Mouse (Mus musculus) liver, postnatal 0 days (tissue): ENCODE measurements around the gene Smco4. TPM values are rescaled to one million over a fixed set of nuclear protein-coding genes. Genes with fewer than 3 reads are reported as not detected.

Experiments
- ATAC-seq: fragments of 200-750 bp; cut with Nextera tagmentation; 2 replicates; pipeline ENCODE4 v1.8.0; 2017; ENCODE audit warnings: mild to moderate bottlenecking, moderate library complexity
- DNase-seq: peaks from one replicate; pipeline ENCODE4 v3.0.0-alpha.2; 2016
- H3K27ac ChIP-seq: fragments of 300-500 bp; sonication (generic); 2 replicates; pipeline ENCODE4 v1.5.1; 2014; ENCODE audit warnings: antibody characterized with exemption, moderate library complexity, mild to moderate bottlenecking, low read depth
- H3K27me3 ChIP-seq: fragments of 300-500 bp; sonication (generic); 2 replicates; pipeline ENCODE4 v1.6.1; 2014; ENCODE audit warnings: low read length, control low read depth, mixed read lengths; ENCODE audit not compliant: insufficient read depth
- H3K36me3 ChIP-seq: fragments of 300-500 bp; sonication (generic); replicated peaks from 2 replicates; pipeline ENCODE4 v1.6.1; 2014; ENCODE audit warnings: mild to moderate bottlenecking, control low read depth, low read length, moderate library complexity, mixed read lengths; ENCODE audit not compliant: insufficient read depth
- H3K4me1 ChIP-seq: fragments of 300-500 bp; sonication (generic); 2 replicates; pipeline ENCODE4 v1.6.1; 2014; ENCODE audit warnings: antibody characterized with exemption, mild to moderate bottlenecking, control low read depth; ENCODE audit not compliant: insufficient read depth
- H3K4me2 ChIP-seq: fragments of 300-500 bp; sonication (generic); 2 replicates; pipeline ENCODE4 v1.6.1; 2014; ENCODE audit warnings: low read depth, mild to moderate bottlenecking, low read length, moderate library complexity, mixed read lengths
- H3K4me3 ChIP-seq: fragments of 300-500 bp; sonication (generic); 2 replicates; pipeline ENCODE4 v1.5.1; 2014; ENCODE audit warnings: low read depth, low read length
- H3K9ac ChIP-seq: fragments of 300-500 bp; sonication (generic); replicated peaks from 2 replicates; pipeline ENCODE4 v1.6.1; 2014; ENCODE audit warnings: mild to moderate bottlenecking, moderate library complexity
- H3K9me3 ChIP-seq: fragments of 300-500 bp; sonication (generic); 2 replicates; pipeline ENCODE4 v1.6.1; 2016; ENCODE audit warnings: mild to moderate bottlenecking, control low read depth, low read length, mixed read lengths
- CTCF ChIP-seq: sonication (generic); IDR thresholded peaks from 2 replicates; pipeline ENCODE4 v1.5.1; 2016; ENCODE audit warnings: antibody characterized with exemption, low read depth
- EP300 ChIP-seq: IDR thresholded peaks from 2 replicates; pipeline ENCODE4 v1.6.1; 2016; ENCODE audit warnings: antibody characterized with exemption, low read depth, mild to moderate bottlenecking
- WGBS: fragments of 180-500 bp; shearing (Covaris S2); extraction: QIAGEN DNeasy Blood & Tissue Kit; methylation state at CpG from one replicate; pipeline ENCODE4 v1.1.7; 2014; ENCODE audit not compliant: insufficient replicate concordance; 5-methylcytosine and 5-hydroxymethylcytosine counted together
- polyA plus RNA-seq: library from polyadenylated mRNA; unstranded; fragments of >200 nt; fragmentation: Nextera tagmentation; extraction: Ambion mirVana; gene quantifications from 2 replicates; pipeline ENCODE4 v1.2.1, GENCODE M21; 2015

Gene Smco4
- polyA plus RNA-seq: 0.96 and 1.3 TPM in 2 replicates

DNA sequence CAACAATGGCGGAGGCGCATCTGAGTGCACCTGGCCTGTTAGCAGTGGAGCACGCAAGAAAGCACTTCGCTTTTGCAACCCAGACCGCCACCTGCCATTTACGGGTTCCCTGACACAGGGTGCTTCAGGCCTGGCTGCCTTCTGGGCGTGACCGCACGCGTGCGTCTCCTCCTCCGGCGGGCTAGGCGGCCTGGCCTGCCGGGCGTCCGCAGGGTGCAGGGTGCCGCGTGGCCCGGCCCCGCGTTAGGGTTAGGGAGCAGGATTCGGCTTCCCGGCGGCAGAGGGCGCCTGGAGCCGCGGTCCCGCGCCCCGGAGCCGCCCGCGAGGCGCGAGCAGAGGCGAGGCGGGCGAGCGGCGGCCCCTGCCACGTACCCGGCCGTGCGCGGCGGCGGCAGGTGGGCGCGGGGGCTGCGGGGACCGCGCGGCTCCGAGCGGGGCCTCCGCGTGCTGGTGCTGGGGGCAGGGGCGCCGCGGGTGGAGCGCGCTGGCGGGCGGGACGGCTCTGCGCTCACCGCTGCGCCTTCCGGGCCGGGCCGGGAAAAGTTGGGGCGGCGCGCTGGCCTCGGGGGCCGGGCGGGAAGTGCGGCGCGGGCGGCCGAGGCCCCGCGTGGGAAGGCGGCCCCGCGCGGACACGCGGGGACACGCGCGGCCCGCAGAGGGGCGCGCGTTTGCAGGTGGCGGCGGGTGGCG is at the start of gene Smco4:
Smco4 (plus strand) TSS at position 198 of the 690 bp plus-strand sequence.
- under 1% methylated on average over 42 of the region's 101 CpGs for WGBS
- H3K4me3 ChIP-seq: peak within 1 kb of the TSS; percentile 68
- H3K36me3 ChIP-seq: no peaks in the 10 kb centered on the region
- TF ChIP-seq CTCF (peak; percentile 60), EP300 (no peak)
- H3K9ac ChIP-seq: peak within 1 kb of the TSS; percentile 81
- DNase-seq: peak; percentile 81
- no peaks in the 10 kb centered on the region for H3K27me3 ChIP-seq
- peak within 1 kb of the TSS; percentile 95 for H3K4me2 ChIP-seq
- peak; percentile 91 for ATAC-seq
- peaks cover 14% of the 10 kb centered on the region for H3K4me1 ChIP-seq
- peak within 1 kb of the TSS; percentile 80 for H3K27ac ChIP-seq
- H3K9me3 ChIP-seq: no peaks in the 10 kb centered on the region

DNA sequence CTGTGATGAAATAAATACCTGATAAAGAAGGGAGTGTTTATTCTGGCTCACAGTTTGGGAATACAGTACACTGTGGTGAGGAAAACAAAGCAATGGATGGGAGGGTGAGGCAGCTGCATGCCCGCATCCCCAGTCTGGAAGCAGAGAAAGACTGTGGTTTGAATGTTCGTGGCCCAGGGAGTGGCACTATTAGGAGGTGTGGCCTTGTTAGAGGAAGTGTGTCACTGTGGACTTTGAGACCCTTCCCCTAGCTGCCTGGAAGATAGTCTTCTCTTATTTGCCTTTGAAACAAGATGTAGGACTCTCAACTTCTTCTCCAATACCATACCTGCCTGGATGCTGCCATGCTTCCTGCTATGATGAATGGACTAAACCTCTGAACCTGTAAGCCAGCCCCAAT is 45.8 kb upstream of the Smco4 start:
- Histone ChIP-seq H3K27ac (no peak overlapping the region), H3K4me2 (no peak overlapping the region), H3K9ac (no peak overlapping the region), H3K9me3 (no peaks in the 10 kb centered on the region), H3K27me3 (no peaks in the 10 kb centered on the region), H3K4me1 (no peaks in the 10 kb centered on the region), H3K36me3 (no peaks in the 10 kb centered on the region), H3K4me3 (no peak overlapping the region)
- WGBS: 40% methylated on average over 2 of the region's 2 CpGs
- DNase-seq (no peak), ATAC-seq (no peak)
- TF ChIP-seq EP300: no peak
- TF ChIP-seq CTCF: no peak

GRCm38 (mm10) chr9:15450921-15451320 is 42.3 kb upstream of the Smco4 start:
- no peaks in the 10 kb centered on the region for H3K4me1 ChIP-seq
- no peak overlapping the region for H3K27ac ChIP-seq
- H3K4me2 ChIP-seq: no peak overlapping the region
- H3K36me3 ChIP-seq: no peaks in the 10 kb centered on the region
- TF ChIP-seq EP300 (no peak), CTCF (no peak)
- ATAC-seq: no peak
- H3K9me3 ChIP-seq: no peaks in the 10 kb centered on the region
- DNase-seq: peak; percentile 5
- H3K27me3 ChIP-seq: no peaks in the 10 kb centered on the region
- 61% methylated on average over 5 of the region's 5 CpGs for WGBS
- H3K4me3 ChIP-seq: no peak overlapping the region
- H3K9ac ChIP-seq: no peak overlapping the region

DNA sequence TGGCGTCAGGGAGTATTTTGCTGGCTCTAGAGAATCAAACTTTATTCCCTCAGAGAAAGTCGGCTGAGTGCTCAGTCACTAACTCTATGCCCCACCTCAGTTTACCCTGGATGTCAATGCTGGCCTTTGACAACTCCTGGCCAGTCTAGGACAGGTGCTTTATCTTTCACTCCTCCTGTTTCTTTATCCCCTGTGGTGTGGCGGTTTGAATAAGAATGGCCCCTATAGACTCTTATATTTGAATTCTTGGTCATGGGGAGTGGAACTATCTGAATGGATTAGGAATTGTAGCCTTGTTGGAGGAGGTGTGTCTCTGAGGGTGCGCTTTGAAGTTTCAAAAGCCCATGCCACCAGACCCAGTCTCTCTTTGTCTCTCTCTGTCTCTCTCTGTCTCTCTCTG is 21.0 kb upstream of the Smco4 start:
- Histone ChIP-seq H3K27ac (0 out of 2 replicates have a peak overlapping the region, but pooled peaks have one; percentile 11), H3K9me3 (no peaks in the 10 kb centered on the region), H3K27me3 (no peaks in the 10 kb centered on the region), H3K36me3 (no peaks in the 10 kb centered on the region), H3K4me1 (no peaks in the 10 kb centered on the region), H3K4me3 (no peak overlapping the region), H3K4me2 (no peak overlapping the region), H3K9ac (no peak overlapping the region)
- no peak for DNase-seq
- no peak for ATAC-seq
- TF ChIP-seq EP300 (no peak), CTCF (no peak)
- 74% methylated on average over 4 of the region's 4 CpGs for WGBS

- Histone ChIP-seq H3K9me3 (no peaks in the 10 kb centered on the region), H3K36me3 (no peaks in the 10 kb centered on the region), H3K27ac (peak overlapping the region; percentile 11), H3K4me2 (no peak overlapping the region), H3K4me3 (no peak overlapping the region), H3K9ac (no peak overlapping the region), H3K4me1 (no peaks in the 10 kb centered on the region), H3K27me3 (no peaks in the 10 kb centered on the region)
- TF ChIP-seq CTCF (no peak), EP300 (peak; percentile 44; the same call in 1 of the 2 replicates)
- ATAC-seq (peak; percentile 98), DNase-seq (peak; percentile 26)
- 69% methylated on average over 1 of the region's 1 CpGs for WGBS
These were observed 20.0 kb upstream of the Smco4 start for GRCm38 (mm10) chr9:15473206-15473605.

DNA sequence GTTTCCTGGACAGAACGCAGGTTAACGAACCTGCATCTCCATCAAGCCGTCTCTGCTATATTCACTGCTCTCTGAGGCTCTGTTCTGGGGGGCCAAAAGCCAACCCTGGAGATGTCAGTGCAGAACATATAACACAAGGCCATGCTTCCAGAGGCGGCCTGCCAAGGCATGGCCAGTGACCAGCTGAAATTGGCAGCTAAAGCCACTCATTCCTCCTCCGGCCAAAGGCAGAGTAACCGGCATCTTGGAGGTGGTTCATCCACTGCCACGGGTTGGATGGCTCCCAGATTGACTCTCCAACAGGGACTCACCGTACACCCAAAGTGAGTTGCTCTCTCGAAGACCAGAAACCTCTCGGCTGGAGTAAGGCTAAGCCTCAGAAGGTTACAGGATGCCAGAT is 15.7 kb upstream of the Smco4 start:
- no peak for TF ChIP-seq CTCF
- no peak for TF ChIP-seq EP300
- Histone ChIP-seq H3K4me1 (no peaks in the 10 kb centered on the region), H3K4me3 (no peak overlapping the region), H3K4me2 (no peak overlapping the region), H3K9ac (no peak overlapping the region), H3K27me3 (no peaks in the 10 kb centered on the region), H3K36me3 (no peaks in the 10 kb centered on the region), H3K27ac (no peak overlapping the region), H3K9me3 (no peaks in the 10 kb centered on the region)
- WGBS: 80% methylated on average over 10 of the region's 10 CpGs
- no peak for ATAC-seq
- DNase-seq: peak; percentile 9
